Mouse (Mus musculus) right cerebral cortex, adult 2 months (tissue): ENCODE results near the gene Ksr1.
A peak's percentile ranks its signal among the peaks of the same experiment; 100 is the strongest.

ENCODE experiments used
- DNase-seq, 2 experiments: peaks; one replicate each; pipeline ENCODE4 v3.0.0; 2021 to 2022; ENCODE audit warnings: low spot score in 2 of 2

Gene Ksr1

DNA sequence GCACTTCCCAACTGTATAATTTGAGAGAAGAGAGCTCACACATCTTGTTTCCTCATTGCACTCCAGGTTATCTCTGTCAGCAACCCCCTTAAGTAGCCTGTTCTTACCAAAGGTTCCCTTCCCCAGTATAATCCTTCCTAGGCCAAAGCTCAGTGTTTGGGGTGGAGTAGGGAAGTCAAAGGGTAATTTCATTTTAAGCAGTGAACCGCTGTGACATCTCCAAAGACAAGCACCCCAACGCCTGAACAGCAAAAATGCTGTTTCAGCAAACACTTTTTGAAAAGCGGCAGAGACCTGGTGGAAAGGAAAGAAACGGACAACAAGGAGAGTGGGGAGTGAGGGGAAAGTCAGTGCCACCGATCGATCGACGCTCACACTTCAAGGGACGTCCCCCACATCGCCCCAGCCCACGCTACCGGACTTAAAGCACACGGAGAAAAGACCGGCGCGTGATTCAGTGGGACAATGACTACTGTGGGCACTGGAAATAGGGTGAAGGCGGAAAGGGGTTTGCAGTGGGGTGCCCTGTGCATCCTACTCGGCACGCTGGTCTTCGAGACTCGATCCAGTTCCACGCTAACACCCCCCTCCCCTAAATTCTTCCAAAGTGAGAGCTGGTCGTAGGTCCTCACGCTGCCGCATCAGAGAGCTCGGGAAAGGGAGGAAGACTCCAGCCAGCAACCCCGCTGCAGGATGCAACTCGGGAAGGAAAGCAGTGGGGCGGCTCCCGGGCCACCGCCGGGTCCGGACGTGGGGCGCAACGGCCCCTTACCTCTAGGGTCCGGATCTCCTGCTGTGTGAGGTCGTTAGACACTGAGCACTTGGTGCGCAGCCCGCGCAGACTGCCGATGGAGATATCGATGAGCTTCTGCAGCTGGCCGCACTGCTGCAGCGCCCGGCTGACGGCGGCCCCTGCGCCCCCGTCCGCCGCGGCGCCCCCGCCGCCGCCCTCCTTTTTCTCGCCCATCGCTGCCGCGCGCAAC, 633 bp downstream of the Ksr1 start:
- peak; percentile 19 to 47 for DNase-seq

DNA sequence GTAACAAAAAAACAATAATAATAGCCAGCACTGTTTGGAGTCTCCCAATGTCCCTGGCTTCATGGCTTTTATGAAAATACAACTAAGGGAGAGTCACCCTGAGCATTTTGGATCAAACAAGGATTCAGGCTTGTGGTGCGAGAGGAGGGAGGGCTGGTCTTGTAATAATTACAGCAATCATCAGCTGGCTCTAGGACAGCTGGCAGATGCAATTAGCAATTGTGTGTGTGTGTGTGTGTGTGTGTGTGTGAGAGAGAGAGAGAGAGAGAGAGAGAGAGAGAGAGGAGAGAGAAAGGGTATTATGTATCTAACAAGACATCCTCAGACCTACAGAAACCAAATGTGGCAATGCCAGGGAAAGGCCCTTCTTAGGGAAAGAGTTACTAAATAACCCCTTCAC, 1.5 kb downstream of the Ksr1 start:
- no peak for DNase-seq

DNA sequence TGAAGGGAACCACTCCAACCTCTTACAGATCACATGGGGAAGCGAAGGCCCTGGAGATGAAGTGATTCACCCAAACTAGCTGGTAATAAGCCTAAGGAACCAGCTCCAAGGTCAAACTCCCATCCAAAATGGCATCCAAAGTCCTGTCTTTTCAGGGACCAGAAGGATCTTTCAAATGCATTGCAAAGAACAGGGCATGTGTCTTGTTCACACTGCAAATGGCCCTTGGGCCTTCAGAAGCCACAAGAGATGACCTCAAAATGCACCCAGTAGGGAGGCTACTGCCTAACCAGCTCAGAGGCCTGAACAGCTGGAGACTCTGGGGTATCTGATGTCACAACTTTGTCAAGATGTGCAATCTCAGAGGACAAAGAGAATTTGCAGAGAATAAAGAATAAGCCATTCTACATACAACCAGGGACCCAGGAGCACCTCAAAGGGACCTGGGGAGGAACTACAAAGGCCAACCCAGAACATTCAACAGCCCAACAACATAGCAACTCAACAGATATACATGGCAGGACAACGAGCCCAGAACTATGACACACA, 2.1 kb downstream of the Ksr1 start:
- no peak for DNase-seq

DNA sequence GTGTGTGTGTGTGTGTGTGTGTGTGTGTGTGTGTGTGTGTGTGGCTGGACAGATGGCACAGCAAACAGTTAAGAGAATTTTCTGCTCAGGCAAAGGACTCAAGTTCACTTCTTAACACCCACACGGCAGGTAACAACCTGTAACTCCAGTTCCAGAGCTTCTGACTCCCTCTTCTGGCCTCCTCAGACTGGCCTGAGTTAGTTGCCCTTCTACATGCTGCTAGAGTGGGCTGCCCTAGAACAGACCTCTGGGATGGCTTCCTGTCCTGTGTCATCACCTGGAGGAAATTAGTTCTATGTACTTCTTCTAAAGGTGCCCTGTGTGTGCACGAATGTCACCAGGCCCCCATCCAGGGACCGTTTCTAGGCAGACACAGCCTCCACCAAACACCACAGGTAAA, 2.9 kb downstream of the Ksr1 start:
- DNase-seq = no peak

DNA sequence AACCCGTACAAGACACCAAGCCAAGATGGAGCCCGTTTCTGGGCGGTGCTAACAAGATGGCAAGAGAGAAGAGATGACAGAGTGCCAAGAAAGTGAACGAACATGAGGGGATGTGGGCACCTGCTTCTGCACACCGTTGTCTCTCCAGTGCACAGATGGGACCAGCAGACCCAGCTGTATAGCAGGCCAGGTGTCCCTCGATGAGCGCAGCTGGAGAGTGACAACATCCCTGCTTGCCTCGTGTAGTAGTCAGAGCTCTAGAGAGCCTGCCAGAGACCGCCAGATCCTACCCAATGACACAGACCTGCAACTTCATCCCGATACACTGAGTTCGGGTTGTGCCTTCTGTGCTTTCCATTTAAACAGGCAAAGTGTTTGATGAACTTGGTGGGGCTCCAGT, 3.8 kb downstream of the Ksr1 start:
- no peak for DNase-seq

DNA sequence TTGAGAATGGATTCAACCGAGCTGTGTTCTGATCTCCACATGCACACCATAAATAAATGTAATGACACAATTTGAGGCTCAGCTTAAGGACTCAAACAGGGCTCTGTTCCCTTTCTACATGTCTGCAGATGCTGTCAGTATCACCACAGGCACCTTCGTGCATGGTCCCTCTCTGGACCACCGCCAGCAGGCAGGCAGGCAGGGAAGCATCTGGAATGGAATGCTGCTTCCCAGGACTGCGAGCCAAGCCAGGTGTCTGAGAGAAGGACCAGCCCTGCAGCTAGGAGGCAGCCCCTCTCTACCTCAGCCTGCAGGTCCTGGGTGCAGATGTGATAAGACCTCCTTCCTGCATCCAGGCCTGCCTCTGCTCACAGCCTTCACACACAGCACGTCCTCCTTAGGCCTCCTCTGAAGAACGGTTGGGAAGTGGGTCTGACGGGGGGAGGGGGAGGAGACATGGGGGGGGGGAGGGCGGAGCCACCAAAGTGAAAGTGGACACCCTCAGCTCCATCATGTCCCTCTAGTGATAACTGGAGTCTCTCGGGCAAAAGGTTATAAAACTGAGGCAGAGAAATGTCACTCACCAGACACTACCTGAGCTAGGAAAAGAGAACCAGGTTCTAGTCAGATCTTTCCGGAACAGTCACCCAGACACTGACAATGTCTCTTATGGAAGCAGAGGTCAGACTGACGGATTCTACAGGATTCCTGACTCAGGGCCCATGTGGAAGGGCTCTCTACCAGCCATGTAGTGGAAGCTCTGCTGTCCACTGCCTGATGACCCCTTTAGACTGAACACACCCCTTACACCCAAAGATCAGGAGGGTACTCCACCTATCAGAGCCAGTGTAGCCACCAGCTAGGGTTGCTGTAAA, 4.7 kb downstream of the Ksr1 start:
- DNase-seq = no peak

DNA sequence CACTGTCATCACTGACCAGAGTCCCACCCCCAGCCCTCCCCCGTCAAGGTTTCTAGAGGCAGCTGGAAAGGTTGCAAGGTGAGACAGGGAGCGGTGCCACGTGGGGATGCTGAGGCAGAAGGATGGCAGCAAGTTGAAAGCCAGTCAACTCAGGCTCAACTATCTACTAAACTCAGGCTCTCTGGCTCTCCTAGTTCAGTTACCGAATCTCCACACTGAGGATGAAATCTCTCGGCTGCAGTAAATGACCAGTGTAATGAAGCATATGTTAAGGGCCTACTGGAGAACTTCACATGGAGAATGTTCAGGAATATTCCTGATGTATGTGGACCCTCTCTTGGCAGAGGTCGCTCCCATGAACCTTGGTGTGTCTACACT, 5.7 kb downstream of the Ksr1 start:
- DNase-seq = no peak

DNA sequence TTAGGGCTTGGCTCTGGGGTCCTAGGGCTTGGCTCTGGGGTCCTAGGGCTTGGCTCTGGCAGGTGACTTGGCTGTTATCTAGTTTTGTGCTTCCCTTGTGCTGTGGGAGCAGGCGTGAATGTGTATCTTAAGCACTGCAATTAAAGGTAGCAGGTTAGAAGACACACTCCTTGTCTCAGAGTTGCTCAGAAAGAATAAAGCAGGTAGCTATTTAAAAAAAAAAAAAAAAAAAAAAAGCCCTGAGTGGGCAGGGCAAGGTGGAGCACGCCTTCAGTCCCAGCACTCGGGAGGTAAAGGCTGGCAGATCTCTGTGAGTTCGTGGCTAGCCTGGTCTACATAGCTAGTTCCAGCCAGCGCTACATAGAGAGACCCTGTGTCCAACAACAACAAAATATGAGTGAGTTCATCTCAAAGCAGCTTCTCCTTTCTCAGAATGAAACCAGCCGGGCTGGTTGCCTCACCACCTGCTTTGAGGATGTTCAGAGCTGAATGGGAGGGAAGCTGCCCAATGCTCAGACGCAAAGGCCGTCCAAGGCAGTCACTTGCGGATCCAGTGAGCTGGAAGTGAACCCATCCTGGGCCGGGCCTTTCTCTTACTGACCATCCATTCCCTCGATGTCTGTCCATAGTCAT, 6.2 kb downstream of the Ksr1 start:
- DNase-seq = no peak

DNA sequence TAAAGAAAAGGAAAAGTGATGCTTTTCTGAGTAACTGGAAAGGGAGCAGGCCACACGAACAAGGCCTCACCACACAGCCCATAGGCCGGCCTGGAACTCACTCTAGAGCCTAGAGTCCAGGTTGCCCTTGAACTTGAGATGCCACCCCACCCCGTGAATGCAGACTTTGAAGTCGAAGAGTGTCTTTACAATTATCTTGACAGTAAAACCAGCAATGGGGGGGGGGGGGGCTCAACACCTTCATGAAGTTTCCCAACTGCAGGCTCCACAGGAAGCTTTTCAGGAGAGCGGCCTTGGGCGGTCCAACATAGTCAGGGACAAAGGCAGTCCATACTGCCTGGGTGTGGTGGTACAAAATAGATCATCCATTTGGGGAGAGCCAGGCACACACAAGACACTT, 7.6 kb downstream of the Ksr1 start:
- DNase-seq = no peak

DNA sequence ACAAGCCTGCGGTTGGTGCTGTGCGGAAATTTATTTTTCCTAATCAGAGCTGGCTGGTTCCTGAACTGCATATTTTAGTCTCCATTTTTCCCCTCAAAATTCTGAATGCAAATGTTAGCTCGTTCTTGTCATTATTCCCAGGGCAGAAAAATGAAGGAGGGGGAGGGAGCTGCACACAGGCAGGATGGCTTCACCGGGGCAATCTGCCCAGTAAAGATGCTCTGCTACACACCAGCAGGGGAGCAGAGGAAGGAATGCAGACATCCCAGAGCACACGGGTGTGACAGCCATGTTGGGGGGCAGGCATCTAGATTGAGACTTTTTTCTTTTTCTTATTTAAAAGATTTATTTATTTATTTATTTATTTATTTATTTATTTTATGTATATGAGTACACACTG, 9.0 kb downstream of the Ksr1 start:
- DNase-seq = no peak

DNA sequence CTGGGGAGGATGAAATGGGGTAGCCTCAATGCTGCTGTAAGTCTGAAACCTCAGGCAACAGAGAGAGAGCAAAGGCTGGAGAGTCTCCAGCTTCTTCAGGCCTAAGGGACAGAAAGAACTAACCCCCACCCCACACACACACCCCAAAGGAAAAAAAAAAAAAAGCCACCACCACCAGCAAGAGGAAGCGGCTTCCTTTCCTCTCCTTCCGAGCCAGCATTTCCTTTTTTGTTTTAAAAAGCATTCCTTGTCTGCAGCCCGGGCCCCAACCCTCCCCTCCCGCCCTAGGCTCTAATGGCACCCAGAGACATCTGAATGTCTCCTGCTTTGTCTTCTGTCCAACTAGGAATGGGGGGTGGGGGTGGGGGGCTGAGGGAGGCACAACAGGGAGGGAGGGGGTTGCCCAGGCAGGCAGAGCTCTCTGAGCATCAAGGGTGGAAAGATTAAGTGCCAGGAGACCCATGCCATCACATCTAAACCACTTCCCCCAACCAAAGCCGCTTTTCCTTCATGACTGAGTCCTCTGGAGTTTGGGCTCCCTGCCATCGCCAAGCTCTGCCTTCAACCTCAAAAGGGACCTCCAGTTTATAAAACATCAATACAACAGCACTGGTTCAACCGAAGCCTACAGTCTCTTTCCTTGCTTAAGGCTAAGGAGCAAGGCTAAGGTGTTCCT, 10.4 kb downstream of the Ksr1 start:
- no peak for DNase-seq

DNA sequence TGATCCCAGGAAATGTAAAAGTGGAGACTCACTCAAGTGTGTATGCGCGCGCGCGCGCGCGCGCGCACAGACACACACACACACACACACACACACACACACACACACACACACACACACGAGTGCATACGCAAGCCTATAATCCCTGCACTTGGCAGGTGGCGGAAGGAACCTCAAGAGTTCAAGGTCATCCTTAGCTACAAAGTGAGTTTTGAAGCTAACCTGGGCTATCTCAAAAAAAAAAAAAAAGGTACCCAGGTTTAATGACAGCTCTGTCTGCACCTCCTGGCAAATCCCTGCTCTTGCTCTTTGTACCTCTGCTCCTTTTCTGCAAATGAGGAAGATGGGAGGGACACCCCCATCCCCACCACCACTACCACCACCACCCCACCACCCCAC, 11.1 kb downstream of the Ksr1 start:
- no peak for DNase-seq

DNA sequence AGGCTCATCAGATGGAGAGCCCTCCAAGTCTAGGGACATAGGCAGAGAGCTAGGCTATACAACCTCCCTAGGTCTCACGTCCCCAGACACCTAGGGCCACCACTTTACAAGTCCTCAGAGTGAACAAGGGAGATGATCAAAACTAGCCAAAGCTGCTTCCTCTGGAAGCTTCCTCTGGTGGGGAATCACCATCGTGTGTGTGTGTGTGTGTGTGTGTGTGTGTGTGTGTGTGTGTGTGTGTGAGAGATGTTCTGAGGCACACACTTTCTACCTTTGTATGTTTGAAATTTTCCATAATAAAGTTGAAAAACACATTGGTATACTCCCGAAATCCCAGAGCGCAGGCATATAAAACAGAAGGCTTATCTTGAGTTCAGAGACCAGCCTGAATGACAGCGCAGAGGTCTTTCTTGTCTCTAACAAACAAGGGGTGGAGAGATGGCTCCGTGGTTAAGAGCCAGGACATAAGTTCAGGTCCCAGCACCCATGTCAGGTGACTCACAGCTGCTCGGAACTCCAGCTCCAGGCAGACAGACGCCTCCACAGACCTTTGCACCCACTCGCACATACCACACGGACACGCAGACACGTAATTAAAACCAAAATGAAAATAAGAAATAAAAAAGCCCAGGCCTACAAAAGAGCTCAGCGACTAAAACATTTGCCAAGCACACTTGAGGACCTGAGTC, 11.6 kb downstream of the Ksr1 start:
- DNase-seq = no peak

DNA sequence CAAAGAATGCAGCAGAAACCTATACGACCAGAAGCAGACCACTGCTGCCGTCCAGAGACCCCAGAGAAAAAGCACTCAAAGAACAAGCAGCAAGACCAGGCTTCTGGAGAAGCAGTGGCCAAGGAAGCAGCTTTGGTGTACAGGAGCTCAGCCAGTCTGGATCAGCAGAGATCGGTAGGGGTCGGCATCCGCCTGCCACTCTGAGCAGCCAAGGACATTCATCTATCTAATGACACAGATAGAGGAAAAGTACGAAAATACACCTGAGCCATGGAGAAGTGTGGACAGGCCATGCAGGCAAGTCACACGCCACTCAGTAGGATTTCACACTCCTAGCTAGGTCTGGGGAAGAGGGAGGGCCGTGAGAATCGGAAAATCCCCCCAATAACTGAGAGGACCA, 12.2 kb downstream of the Ksr1 start:
- DNase-seq = no peak

DNA sequence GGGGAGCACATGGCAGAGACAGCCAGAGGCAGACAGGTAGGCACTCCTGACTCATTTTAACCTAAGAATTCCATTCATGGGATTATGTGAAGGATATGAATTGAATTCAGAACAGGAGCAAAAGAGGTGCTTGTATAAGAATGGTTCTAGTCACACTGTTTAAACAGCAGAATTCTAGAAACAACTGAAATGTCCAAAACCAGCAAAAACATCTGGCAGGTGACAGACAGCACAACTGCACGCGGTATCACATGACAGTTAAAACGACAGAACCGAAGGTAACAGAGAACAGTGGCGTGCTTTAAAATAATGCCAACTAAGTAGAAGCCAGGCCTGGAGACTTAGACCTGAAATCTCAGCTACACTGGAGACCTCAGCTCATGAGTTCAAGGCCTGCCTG, 13.2 kb downstream of the Ksr1 start:
- DNase-seq = no peak

DNA sequence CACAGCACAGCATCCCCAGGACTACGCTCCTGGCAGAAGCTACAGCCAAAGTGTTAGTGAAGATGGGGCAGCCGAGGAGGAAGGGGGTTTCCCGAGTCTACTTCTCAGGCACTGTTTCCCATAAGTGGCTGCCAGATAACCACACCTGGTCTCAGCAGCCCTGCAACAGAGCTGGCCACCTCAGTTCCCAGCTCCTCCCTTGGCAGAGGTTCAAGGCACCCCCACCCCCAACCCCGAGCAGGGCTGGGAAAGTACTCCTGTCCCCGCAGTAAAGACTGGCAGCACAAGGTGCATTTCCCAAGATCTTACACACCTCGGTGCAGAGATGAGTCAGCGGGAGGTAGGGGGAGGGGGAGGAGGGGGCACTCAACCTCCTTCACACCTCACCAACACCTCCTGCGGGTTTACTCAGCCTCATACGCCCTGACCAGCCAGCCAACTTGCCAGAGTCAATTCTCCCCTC, 14.2 kb downstream of the Ksr1 start:
- DNase-seq = no peak

DNA sequence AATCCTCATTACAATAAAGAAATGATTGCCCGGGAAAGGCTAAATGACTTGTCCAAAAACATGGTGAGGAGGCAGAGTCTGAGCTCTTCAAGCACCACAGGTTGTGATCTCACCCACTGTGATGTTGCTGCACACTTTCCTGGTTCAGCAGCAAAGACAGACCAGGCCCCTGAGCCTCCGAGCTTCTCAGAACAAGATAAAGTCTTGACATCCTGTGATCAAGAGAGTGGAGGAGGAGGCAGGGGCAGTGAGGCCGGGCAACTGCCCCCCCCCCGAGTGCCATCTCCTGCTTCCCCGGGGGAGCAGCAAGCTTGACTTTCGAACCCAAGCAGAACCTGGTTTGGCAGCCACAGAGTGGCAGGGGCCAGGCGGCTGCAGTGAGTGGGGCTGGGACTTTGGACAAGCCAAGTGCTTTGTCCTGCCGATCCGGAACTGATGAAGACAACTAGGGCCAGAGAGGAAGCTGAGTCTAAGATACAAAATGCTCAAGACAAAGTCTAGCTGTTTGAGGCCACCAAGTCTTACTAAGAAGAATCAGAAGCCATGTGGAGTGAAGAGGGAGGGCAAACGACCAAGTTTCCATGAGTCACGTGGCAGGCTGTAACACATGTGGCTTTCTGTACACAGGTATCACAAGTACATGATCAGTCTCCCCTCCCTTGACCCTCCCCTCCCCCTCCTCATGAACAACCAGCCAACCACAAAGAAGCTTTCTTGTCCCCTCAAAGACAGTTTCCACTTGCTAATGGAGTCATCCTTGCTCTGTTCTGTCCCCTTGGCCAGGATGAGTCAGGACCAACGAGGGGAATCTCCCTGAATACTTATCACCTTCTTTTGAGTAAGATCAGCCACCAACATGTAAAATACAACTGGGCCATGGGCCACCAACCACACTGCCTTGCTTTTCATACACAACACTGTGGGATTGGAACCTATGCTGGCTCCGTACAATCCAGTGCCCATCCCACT, 16.5 kb downstream of the Ksr1 start:
- no peak for DNase-seq

DNA sequence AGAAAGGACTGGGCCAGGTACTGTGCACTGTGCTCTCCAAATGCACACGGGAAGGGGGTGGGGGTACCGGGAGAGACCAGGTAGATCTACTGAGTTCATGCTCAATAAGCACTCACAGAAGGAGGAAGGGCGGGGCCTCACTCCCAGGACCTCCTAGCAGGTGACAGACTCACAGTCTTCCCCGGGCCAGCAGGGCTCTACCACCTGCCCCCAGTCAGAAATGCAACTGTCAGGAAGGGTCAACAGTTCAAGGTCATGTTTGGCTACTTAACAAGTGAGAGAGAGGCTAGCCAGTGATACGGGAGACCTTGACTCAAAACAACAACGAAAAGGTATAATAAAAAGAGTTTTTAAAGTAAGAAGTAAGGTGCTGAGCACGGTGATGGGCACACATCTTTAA, 18.0 kb downstream of the Ksr1 start:
- DNase-seq = no peak

DNA sequence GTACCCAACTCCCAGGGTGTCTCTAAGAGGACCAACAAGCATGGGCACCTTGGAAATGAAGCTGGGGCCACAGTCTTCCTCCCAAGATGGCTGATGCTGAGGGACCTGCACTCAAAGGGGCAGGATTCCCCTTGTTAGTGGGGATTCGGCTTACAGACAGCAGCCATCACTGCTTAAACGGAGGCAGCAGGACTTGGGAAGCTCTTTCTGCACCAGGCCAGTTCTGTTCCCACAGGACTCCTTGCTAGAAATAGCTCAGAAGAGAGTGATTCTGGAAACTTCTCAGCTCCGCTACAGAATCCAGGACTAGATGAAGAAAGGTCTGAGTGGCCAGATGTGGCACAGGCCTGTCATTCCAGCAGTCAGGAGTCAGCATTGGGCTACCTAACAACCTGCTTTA, 19.2 kb downstream of the Ksr1 start:
- no peak for DNase-seq

DNA sequence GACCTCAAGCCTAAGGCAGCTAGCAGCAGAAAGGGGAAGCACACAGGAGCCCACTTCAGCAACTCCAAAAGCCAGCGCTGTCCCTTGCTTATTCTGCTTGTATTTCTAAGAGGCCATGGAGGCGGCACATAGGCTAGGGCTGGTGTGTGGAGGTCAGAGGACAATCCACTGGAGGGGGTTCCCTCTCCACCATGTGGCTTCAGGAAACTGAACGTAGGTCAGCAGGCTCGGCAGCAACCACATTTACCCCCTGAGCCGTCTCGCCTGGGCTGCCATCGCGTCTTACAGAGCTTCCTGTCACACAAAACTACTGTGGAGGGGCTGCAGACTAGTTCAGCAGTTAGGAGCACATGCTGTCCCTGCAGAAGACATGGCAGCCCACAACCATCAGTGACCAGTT, 20.4 kb downstream of the Ksr1 start:
- DNase-seq = no peak
